Mouse (Mus musculus) bone marrow macrophage, adult 2 months (primary cell): Measurements from ENCODE around the gene Gpr4.

ENCODE experiments used
- CTCF ChIP-seq: IDR thresholded peaks from 2 replicates; pipeline ENCODE4 v1.5.1; 2012; ENCODE audit warnings: low read depth, mild to moderate bottlenecking, low read length, moderate library complexity
- POLR2A ChIP-seq: IDR thresholded peaks from 2 replicates; pipeline ENCODE4 v1.6.1; 2012; ENCODE audit warnings: mild to moderate bottlenecking, low read depth, low read length, borderline replicate concordance

DNA sequence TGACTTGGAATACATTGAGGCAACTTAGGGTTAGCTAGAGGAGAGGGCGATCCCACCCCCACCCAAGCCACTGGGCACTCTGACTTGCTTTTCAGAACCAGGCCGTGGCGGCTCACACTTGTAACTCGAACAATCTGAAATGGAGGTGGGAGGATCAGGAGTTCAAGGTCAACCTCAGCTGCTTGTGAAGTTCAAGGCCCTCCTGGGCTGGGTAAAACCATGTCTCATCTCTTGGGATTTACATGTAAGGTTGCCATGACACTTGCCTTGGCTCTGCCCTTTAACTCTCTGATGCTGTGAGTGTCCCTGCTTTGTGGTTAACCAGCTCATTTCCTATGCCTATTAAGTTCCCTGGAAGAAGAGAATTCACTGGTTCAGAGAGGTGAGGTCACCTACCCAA, 2.8 kb upstream of the Gpr4 start:
- TF ChIP-seq CTCF (no peak), POLR2A (no peak)
